Mouse (Mus musculus): ENCODE results near the gene Ramp2. TPM values are rescaled to one million over a fixed set of nuclear protein-coding genes. Genes with fewer than 3 reads are reported as not detected.

Ramp2 gene
- polyA plus RNA-seq, 1 experiment from 2014 or later = 139 TPM

GRCm38 (mm10) chr11:101236782-101237181 is 9.0 kb upstream of the Ramp2 start:
- Histone ChIP-seq H3K27ac (replicated peaks) (peak overlapping the region; percentile 58), H3K27me3 (no peaks in the 10 kb centered on the region), H3K4me1 (peaks cover 23% of the 10 kb centered on the region)

GRCm38 (mm10) chr11:101238071-101238647 is 7.7 kb upstream of the Ramp2 start:
- Histone ChIP-seq H3K4me1 (peaks cover 15% of the 10 kb centered on the region), H3K9ac (no peak overlapping the region), H3K36me3 (no peaks in the 10 kb centered on the region), H3K27ac (replicated peaks) (peak overlapping the region; percentile 88), H3K9me3 (replicated peaks) (no peaks in the 10 kb centered on the region), H3K27me3 (no peaks in the 10 kb centered on the region), H3K4me3 (replicated peaks) (no peak overlapping the region), H3K4me2 (replicated peaks) (no peak overlapping the region)
- ATAC-seq (ENCODE audit: insufficient number of reproducible peaks, low FRiP score, low TSS enrichment, low read depth) = peak; percentile 78
- WGBS = 31% methylated on average over 5 of the region's 5 CpGs

More at GRCm38 (mm10) chr11:101236782-101237181, 9.0 kb upstream of the Ramp2 start:
- 74% methylated on average over 5 of the region's 5 CpGs for WGBS
- no peaks in the 10 kb centered on the region for H3K36me3 ChIP-seq
- H3K4me2 ChIP-seq (replicated peaks) = no peak overlapping the region
- no peak overlapping the region for H3K9ac ChIP-seq
- H3K4me3 ChIP-seq (replicated peaks) = no peak overlapping the region
- no peaks in the 10 kb centered on the region for H3K9me3 ChIP-seq (replicated peaks)
- ATAC-seq (ENCODE audit: insufficient number of reproducible peaks, low FRiP score, low TSS enrichment, low read depth) = no peak

GRCm38 (mm10) chr11:101245071-101245470 is 757 bp upstream of the Ramp2 start:
- Histone ChIP-seq H3K4me1 (peaks cover 35% of the 10 kb centered on the region), H3K27me3 (0 out of 2 replicates have a peak, but pooled peaks cover 9% of the 10 kb centered on the region), H3K4me3 (replicated peaks) (no peak overlapping the region), H3K27ac (replicated peaks) (peak overlapping the region; percentile 85), H3K9ac (no peak overlapping the region), H3K36me3 (no peaks in the 10 kb centered on the region), H3K4me2 (replicated peaks) (peak overlapping the region; percentile 93), H3K9me3 (replicated peaks) (no peaks in the 10 kb centered on the region)
- no peak for ATAC-seq (ENCODE audit: insufficient number of reproducible peaks, low FRiP score, low TSS enrichment, low read depth)
- WGBS = 8% methylated on average over 4 of the region's 4 CpGs

- H3K4me3 ChIP-seq (replicated peaks) = peak overlapping the region; percentile 68
- peak overlapping the region; percentile 69 for H3K9ac ChIP-seq
- peak overlapping the region; percentile 85 for H3K27ac ChIP-seq (replicated peaks)
- 11% methylated on average over 7 of the region's 7 CpGs for WGBS
- no peaks in the 10 kb centered on the region for H3K9me3 ChIP-seq (replicated peaks)
- H3K4me1 ChIP-seq = peaks cover 35% of the 10 kb centered on the region
- 0 out of 2 replicates have a peak, but pooled peaks have one; percentile 5 for ATAC-seq (ENCODE audit: insufficient number of reproducible peaks, low FRiP score, low TSS enrichment, low read depth)
- H3K27me3 ChIP-seq = 0 out of 2 replicates have a peak, but pooled peaks cover 9% of the 10 kb centered on the region
- H3K36me3 ChIP-seq = no peaks in the 10 kb centered on the region
- H3K4me2 ChIP-seq (replicated peaks) = peak overlapping the region; percentile 93
Observed at GRCm38 (mm10) chr11:101246702-101247012, 829 bp downstream of the Ramp2 start.

- Histone ChIP-seq H3K27ac (replicated peaks) (0 out of 2 replicates have a peak overlapping the region, but pooled peaks have one; percentile 85), H3K9ac (no peak overlapping the region), H3K36me3 (no peaks in the 10 kb centered on the region), H3K4me2 (replicated peaks) (peak overlapping the region; percentile 93), H3K9me3 (replicated peaks) (no peaks in the 10 kb centered on the region), H3K27me3 (0 out of 2 replicates have a peak, but pooled peaks cover 9% of the 10 kb centered on the region), H3K4me3 (replicated peaks) (peak overlapping the region; percentile 68), H3K4me1 (peaks cover 35% of the 10 kb centered on the region)
- WGBS = 80% methylated on average over 6 of the region's 6 CpGs
- ATAC-seq (ENCODE audit: insufficient number of reproducible peaks, low FRiP score, low TSS enrichment, low read depth) = no peak
Observed at GRCm38 (mm10) chr11:101247521-101248030, 1.7 kb downstream of the Ramp2 start.

- no peak for ATAC-seq (ENCODE audit: insufficient number of reproducible peaks, low FRiP score, low TSS enrichment, low read depth)
- Histone ChIP-seq H3K27ac (replicated peaks) (peak overlapping the region; percentile 23; the same call in 1 of the 2 replicates), H3K36me3 (no peaks in the 10 kb centered on the region), H3K4me1 (peaks cover 38% of the 10 kb centered on the region), H3K9me3 (replicated peaks) (no peaks in the 10 kb centered on the region), H3K4me3 (replicated peaks) (no peak overlapping the region; the same call in 1 of the 2 replicates), H3K27me3 (0 out of 2 replicates have a peak, but pooled peaks cover 9% of the 10 kb centered on the region), H3K4me2 (replicated peaks) (peak overlapping the region; percentile 17), H3K9ac (no peak overlapping the region)
- 28% methylated on average over 14 of the region's 14 CpGs for WGBS
Observed at GRCm38 (mm10) chr11:101248258-101248994, 2.6 kb downstream of the Ramp2 start.

GRCm38 (mm10) chr11:101251031-101251430 is 5.2 kb downstream of the Ramp2 start:
- peaks cover 37% of the 10 kb centered on the region for H3K4me1 ChIP-seq
- H3K27ac ChIP-seq (replicated peaks) = no peak overlapping the region
- H3K9ac ChIP-seq = no peak overlapping the region
- no peaks in the 10 kb centered on the region for H3K9me3 ChIP-seq (replicated peaks)
- 70% methylated on average over 2 of the region's 2 CpGs for WGBS
- no peak overlapping the region for H3K4me2 ChIP-seq (replicated peaks)
- H3K27me3 ChIP-seq = 0 out of 2 replicates have a peak, but pooled peaks cover 9% of the 10 kb centered on the region
- H3K4me3 ChIP-seq (replicated peaks) = no peak overlapping the region
- ATAC-seq (ENCODE audit: insufficient number of reproducible peaks, low FRiP score, low TSS enrichment, low read depth) = no peak
- peaks cover 3% of the 10 kb centered on the region; the same call in 1 of the 2 replicates for H3K36me3 ChIP-seq

- 4% methylated on average over 7 of the region's 7 CpGs for WGBS
- ATAC-seq (ENCODE audit: insufficient number of reproducible peaks, low FRiP score, low TSS enrichment, low read depth) = no peak
Observed at GRCm38 (mm10) chr11:101252941-101253340, 7.1 kb downstream of the Ramp2 start.

GRCm38 (mm10) chr11:101253613-101254389 is 8.0 kb downstream of the Ramp2 start, which contains the start of gene Vps25:
TSS of gene Vps25 (plus strand) at chr11:101253707.
- no peaks in the 10 kb centered on the region for H3K9me3 ChIP-seq (replicated peaks)
- H3K4me3 ChIP-seq (replicated peaks) = peak within 1 kb of the TSS; percentile 90
- H3K27ac ChIP-seq (replicated peaks) = peak within 1 kb of the TSS; percentile 95
- peaks cover 28% of the 10 kb centered on the region for H3K4me1 ChIP-seq
- peak within 1 kb of the TSS; percentile 88 for H3K4me2 ChIP-seq (replicated peaks)
- H3K27me3 ChIP-seq = no peaks in the 10 kb centered on the region
- peaks cover 16% of the 10 kb centered on the region for H3K36me3 ChIP-seq
- WGBS = under 1% methylated on average over 40 of the region's 40 CpGs
- peak; percentile 54; the same call in 1 of the 2 replicates for ATAC-seq (ENCODE audit: insufficient number of reproducible peaks, low FRiP score, low TSS enrichment, low read depth)
- peak within 1 kb of the TSS; percentile 87 for H3K9ac ChIP-seq

More at GRCm38 (mm10) chr11:101252941-101253340, 7.1 kb downstream of the Ramp2 start:
- H3K27me3 ChIP-seq = 0 out of 2 replicates have a peak, but pooled peaks cover under 1% of the 10 kb centered on the region
- peak overlapping the region; percentile 95 for H3K27ac ChIP-seq (replicated peaks)
- H3K4me1 ChIP-seq = peaks cover 26% of the 10 kb centered on the region
- H3K4me3 ChIP-seq (replicated peaks) = peak overlapping the region; percentile 90
- H3K9ac ChIP-seq = peak overlapping the region; percentile 87; the same call in 1 of the 2 replicates
- no peaks in the 10 kb centered on the region for H3K9me3 ChIP-seq (replicated peaks)
- peaks cover 11% of the 10 kb centered on the region; the same call in 1 of the 2 replicates for H3K36me3 ChIP-seq
- peak overlapping the region; percentile 88 for H3K4me2 ChIP-seq (replicated peaks)

GRCm38 (mm10) chr11:101255826-101256775 is 10.3 kb downstream of the Ramp2 start:
- Histone ChIP-seq H3K9ac (no peak overlapping the region), H3K4me3 (replicated peaks) (no peak overlapping the region), H3K9me3 (replicated peaks) (no peaks in the 10 kb centered on the region), H3K27me3 (no peaks in the 10 kb centered on the region), H3K27ac (replicated peaks) (no peak overlapping the region), H3K4me1 (peaks cover 47% of the 10 kb centered on the region), H3K4me2 (replicated peaks) (no peak overlapping the region), H3K36me3 (peaks cover 16% of the 10 kb centered on the region)
- ATAC-seq (ENCODE audit: insufficient number of reproducible peaks, low FRiP score, low TSS enrichment, low read depth) = no peak
- 88% methylated on average over 13 of the region's 13 CpGs for WGBS

All from embryonic facial prominence, embryonic 15.5 days (tissue).